In genomic region chr11:106132516-106132915, GRCm38 (mm10) we compare ENCODE assay signal across 21 mouse cellular contexts. TPM values are rescaled to one million over a fixed set of nuclear protein-coding genes. Genes with fewer than 3 reads are reported as not detected.
"Had no signal": no experiment of that assay in that cellular context is flagged by ENCODE, and none has a peak within 500 bp of the region (broad histone marks: within the 10 kb centered on the region; RNA-seq: fewer than 3 reads in every experiment).

No protein-coding gene starts in this region.

- H3K4me3 ChIP-seq: neural tube, embryonic 13.5 days; neural tube, embryonic 15.5 days; stomach, embryonic 15.5 days had no signal

- H3K27ac ChIP-seq: neural tube, embryonic 13.5 days; neural tube, embryonic 15.5 days; stomach, embryonic 15.5 days; stomach, postnatal 0 days had no signal

- DNase-seq: retina, postnatal 1 day; right cerebral cortex, adult 18-20 months; right cerebral cortex, postnatal 14 days; right cerebral cortex, postnatal 25 days; right cerebral cortex, postnatal 4 days; spleen, adult 18-20 months; thymus, adult 18-20 months; thymus, adult 2 months; thymus, postnatal 14 days; thymus, postnatal 25 days; thymus, postnatal 36 days; thymus, postnatal 4 days had no signal

- H3K9ac ChIP-seq: neural tube, embryonic 13.5 days; neural tube, embryonic 15.5 days; stomach, embryonic 15.5 days had no signal

- H3K4me1 ChIP-seq: stomach, embryonic 15.5 days had no signal

- H3K9me3 ChIP-seq: neural tube, embryonic 13.5 days; neural tube, embryonic 15.5 days; stomach, embryonic 15.5 days had no signal

- H3K4me2 ChIP-seq: neural tube, embryonic 13.5 days; neural tube, embryonic 15.5 days; stomach, embryonic 15.5 days had no signal

- H3K27me3 ChIP-seq: neural tube, embryonic 13.5 days; neural tube, embryonic 15.5 days; stomach, embryonic 15.5 days had no signal

RNA-seq across cellular contexts. Expression of gene Gm10840, which starts 28.1 kb away (rescaled TPM):
- polyA plus RNA-seq: neural tube, embryonic 13.5 days; neural tube, embryonic 15.5 days; small intestine, adult 2 months; spleen, adult 2 months; stomach, embryonic 14.5 days; stomach, embryonic 15.5 days; stomach, embryonic 16.5 days; stomach, postnatal 0 days; thymus, adult 2 months; urinary bladder, adult 2 months had no signal
